Mouse (Mus musculus): ENCODE measurements around the gene Igf1.

Igf1 gene

DNA sequence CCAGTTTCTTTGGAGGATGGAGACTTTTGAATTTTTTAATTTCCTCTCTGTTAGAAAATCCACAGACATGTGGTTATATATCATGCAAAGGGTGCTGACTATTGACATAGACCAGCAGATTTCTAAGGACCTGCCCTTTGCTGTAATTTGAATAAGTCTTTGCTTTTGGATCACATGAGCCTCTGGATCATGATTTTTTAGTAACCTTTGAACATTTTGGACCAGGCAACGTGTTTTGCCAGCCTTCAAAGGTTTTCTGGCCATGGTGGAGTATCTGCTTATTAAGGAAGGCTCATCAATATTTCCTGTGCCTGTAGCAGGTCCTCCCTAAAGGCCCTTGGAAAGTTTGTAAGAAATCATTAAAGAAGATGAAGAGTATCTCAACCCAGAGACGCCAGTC is 37.3 kb downstream of the Igf1 start:
- DNase-seq (ENCODE audit: low spot score in 2 of 2): no peak

DNA sequence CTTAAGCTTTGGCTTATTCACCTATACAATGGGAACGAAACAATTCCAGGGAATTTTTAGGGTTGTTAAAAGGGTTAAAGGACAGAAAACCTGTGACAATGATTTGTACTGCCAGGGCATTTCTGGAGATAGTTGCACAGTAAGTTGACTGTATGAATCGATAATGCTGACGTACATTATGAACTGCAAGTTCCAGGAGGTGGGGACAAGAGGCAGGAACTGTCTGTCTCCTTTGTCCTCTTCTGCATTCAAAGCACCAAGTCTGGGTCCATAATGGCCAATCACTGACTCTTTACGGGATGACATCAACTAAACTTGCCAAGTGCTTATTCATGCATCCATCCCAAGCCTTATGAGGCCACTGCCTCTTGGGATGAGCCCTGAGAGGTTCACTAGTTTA is 39.3 kb downstream of the Igf1 start:
- no peak for DNase-seq (ENCODE audit: low spot score in 2 of 2)

DNA sequence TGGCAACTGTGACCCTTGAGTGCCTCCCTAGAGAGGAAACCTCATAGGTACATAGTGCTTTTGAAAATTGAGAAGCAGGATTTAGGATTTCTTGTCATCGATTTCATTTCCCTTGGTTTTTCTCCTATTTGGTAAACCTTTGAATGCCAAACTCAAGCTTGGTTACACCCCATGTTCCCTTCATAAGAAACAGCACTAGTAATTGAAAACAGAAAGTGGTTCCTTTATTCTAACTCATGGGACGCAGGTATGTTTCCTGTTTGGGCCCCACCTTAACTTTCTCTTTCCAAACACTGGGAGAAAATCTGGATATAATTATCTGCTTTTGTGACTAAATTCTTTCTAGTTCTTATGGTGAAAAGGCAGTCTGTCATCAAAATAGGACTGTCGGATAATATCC is 40.8 kb downstream of the Igf1 start:
- no peak for DNase-seq (ENCODE audit: low spot score in 2 of 2)

DNA sequence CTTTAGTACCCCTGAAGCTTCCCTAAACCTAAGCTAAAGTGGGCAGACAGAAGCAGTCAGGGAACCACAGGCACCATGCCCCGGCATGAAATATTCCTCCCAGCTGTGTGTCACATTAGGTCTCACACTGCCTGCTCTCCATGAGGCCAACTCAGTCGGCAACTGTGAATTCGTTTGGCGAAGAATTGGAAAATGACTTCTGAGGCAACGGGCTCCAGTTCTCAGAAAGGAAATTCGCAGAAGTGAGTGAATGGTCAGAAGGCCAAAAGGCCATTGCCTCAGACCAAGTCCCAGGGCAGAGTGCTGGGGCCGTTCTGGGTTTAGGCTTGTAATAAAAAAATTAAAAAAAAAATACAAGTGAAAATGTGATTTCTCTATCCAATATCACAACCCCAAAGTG is 43.9 kb downstream of the Igf1 start:
- no peak for DNase-seq (ENCODE audit: low spot score in 2 of 2)

DNA sequence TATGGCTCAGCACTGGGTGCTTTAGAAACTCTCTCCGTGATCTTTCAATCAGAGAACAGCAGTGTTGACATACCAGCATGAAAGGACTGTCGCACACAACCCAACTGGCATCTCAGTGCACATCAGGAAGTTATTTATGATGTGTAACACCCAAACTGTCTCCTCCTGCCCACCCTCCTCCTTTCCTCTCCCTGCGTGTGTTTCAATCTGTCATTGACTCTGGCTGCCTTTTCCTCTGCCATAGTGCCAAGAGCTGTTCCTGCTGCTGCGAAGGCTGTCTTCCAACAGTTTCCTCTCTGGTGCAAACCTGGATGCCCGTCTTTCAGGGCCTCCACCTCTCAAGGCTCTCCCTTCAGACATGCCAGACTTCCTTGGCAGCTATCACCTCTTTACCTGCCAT is 46.3 kb downstream of the Igf1 start:
- DNase-seq (ENCODE audit: low spot score in 2 of 2): no peak

DNA sequence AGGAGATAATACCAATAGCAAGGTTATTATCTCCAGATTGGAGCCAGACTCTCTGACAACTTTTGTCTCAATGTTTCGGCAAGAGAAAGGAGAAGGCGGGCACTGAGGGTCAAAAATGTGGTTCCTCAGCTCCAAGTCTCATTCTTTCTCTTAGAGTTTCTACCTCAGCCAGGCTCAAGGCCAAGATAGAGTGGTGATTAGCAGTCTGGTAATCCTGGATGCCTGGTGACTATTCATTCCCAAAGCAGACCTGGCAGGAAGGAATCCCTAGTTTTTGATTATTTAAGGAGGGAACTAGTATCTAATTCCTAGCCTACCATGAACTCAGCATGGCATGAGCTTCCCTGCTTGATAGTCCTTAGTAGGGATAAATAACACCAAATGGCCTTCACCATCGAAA is 47.0 kb downstream of the Igf1 start:
- no peak for DNase-seq (ENCODE audit: low spot score in 2 of 2)

DNA sequence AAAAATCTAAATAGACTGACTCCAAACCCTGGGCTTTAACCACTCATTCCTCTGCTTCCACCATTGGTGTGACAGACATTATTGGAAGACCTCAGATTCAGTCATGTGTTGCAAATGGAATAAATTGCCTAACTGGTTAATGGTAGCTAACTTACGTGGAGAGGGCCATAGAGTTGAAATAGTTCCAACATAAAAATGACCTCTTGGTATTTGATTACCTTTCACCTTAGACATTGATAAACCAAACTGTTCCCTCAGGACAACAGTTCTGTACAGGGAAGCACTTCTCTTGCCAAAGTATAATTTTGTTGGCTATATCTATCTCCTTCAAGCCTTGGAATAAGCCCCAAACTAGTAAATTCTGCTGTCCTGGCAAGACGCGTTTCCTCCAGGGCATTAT is 48.1 kb downstream of the Igf1 start:
- no peak for DNase-seq (ENCODE audit: low spot score in 2 of 2)

DNA sequence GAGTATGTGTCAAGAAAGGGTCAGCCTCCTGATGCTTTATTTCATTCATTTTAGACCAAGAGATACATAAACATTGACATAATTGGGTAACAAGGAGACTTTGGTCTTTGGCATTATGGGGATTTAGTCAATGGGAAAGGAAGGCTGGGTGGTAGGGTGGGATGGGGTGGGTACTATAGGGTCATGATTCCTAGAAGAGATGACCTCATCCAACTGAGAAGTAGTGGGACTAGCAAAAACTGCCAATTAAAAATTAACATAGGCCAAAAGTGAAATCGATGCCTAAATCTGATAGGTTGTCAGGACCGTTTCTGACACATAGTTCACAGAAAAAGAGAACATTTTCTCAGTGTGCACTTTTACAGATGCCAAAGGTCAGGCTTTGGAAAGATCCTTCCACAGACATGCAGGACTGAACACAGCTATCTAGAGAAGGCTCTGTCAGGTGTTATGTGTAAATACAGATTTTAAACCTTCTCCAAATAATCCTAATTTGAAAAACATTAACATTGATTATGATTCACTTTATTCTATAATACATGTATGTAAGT is 48.8 kb downstream of the Igf1 start:
- DNase-seq (ENCODE audit: low spot score in 2 of 2): no peak

DNA sequence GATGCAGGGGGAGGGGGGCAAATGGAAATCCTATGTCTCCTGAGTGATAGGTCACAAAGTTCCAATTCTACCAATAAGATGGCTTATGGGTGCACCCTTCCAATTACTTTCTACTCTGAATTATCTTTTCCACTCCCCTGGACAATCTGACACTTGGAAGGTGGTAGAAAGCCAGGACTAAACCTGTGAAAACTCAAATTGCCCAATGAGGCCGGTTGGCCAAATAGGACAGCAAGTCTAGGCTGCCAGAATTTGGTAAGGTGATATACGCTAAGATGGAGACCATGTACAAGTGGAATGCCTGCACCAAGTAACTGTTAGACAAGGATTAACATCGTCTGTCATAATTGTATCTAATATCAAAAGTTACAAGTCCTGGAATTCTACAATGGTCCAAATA is 55.8 kb downstream of the Igf1 start:
- DNase-seq (ENCODE audit: low spot score in 2 of 2): no peak

DNA sequence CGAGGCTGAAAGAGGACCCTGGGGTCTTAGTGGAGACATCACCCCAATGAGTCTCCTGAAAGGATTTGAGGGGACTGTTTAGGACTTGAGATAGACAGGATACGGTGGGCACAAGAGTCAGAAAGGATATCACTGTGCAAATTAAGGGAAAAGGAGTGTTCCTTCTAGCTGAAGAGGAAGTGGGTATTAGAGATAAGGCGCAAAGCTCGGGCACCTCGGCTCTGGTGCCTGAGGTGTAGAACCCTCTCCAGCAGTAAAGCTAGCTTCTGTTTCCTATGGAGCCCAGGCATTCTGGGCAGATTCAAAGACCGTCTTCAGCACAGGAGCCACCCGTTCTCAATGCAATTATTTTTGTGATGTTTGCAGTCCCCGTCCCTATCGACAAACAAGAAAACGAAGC is 56.9 kb downstream of the Igf1 start:
- DNase-seq (ENCODE audit: low spot score in 2 of 2): no peak

DNA sequence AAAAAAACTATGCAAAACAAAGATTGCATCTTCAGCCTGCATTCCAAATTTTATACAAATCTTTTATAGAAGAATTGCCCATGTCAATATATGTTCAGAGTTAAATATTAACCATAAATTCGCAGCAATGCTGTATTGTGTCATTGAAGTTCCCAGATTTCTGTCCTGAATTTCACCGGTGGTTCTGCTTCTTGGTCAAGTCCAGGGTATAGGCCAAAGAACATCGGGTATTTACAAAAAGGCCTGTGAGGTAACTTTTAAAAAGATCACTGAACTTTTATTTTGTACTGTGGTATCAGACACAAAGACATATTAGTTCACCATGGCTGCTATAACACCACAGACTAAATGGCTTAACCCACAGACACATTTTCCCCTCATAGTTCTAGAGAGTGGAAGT is 57.7 kb downstream of the Igf1 start:
- DNase-seq (ENCODE audit: low spot score in 2 of 2): no peak

DNA sequence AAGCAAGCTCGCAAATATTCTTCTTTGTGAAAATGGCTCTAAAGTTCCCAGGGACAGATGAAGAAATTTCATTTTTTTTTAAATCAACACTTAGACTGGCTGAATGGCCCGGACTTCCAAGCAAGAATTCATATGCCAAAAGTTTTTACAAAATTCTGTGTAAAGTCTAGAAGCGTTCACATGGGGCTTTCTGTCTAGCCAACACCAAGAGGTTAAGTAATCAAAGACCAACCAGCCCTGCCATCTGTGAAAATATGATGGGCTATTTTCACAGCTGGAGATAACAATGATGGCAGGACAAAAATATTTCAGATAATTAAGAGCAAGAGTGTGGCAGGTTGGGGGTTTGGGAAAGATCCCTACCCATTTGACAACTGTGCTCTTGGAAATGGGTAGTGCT is 64.2 kb downstream of the Igf1 start:
- no peak for DNase-seq (ENCODE audit: low spot score in 2 of 2)

DNA sequence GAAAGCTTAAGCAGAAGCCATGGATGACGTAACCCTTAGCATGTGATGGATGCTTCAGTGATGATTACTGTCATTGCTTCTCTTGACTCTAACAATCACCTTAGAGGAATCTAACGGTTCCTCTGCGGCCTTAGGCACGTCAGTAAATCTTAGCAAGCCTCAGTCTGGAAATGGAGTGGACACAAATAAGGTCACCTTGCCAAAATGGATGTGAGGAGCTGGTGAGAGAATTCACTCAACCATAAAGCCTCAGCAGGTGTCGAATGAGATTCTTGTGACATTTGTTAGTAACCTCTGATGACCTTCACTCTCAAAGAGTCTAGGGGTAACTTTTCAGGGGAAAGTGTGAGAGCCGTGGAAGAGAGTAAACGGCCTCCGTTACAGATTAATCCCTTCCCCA is 68.5 kb downstream of the Igf1 start:
- no peak for DNase-seq (ENCODE audit: low spot score in 2 of 2)

DNA sequence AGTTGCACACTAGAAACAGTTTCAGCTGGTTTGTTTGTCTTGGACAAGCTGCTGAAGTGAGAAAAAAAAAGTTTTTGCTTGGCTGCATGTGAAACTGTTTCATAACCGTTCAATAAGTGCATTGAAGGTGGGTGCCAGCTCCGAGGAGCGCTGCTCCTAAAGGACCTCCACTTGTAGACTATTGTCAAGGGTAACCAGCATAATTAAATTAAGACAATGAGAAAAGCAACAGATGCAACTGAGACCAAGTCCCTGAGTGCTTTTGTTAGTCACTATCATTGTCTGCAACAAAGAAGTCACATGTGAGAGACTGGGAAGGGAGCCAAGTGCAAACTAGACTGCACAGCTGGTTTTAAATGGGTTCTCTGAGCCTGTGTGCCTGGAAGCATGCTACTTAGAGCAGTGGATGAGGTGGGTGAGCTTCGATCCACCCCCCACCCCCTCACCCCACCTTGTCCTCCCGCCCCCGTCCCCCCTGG is 69.1 kb downstream of the Igf1 start:
- DNase-seq (ENCODE audit: low spot score in 2 of 2): peak; percentile 64 to 72

DNA sequence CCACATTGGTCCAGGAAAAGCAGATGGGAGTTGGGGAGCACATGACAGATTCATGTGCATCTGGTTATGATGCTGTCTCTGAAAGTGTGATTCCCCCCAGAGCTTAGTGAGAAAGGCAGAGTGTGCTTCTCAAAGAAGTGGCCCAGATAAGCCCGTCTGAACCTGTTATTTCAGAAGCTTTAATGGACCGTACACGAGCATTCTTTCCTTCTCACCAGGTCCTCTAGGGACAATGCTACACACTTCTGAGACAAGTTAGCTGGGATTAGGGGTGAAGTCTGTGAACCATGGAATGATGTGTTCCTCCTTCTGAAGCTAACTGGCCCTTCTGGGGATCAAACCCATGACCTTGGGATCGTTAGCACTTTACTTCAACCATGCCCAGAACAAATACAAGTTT is 90.1 kb downstream of the Igf1 start:
- no peak for DNase-seq (ENCODE audit: low spot score in 2 of 2)

DNA sequence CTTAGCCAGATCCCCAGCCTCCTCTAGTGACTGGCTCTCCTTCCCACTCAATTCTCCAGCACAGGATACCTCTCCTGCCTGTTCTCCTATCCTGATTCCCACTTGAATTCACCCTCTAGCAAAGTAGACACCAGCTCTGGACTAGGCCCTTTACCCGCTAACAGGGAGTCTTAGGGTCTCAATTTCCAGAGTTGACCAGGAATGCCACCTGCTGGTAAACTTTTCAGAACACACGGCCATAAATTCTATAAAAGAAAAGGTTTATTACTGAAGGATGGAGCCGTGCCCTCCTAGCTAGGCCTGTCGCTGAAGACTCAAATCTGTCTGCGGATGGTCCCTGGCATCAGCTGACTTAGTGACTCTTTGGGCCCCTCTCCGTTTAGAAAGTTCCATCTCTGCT is 113.5 kb downstream of the Igf1 start:
- DNase-seq (ENCODE audit: low spot score in 2 of 2): peak; percentile 4 to 10

DNA sequence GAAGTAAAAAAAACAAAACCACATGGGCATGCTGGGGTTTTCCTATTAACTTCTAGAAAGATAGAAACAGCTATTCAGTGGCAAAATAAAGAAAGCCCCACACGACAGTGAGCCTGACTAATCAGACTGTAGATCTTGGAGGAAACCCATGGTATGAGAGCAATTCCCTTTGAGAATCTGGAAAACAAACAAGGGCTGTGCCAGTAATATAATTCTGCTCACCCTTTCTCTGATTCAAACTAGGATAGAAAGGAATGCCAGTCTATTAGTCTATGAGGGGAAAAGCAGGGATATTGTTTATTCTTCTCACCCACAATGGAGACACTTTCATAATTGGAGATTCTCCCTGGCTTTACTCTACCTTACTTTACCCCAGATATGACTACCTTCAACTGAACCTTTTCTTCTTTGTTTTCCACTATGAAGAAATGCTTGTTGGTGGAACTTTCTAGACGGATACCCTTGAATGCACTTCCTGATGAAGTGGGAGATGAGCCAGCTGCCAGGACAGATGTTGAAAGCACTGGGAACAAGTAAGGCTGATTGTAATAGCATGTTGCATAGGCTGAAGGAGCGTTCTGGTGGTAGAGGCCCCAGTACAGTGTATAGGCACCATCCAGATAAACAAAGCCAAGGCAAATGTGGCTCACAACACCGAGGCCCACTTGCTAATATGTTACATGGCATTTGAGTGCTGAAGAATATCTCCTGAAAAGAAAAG is 116.0 kb downstream of the Igf1 start:
- DNase-seq (ENCODE audit: low spot score in 2 of 2): no peak

DNA sequence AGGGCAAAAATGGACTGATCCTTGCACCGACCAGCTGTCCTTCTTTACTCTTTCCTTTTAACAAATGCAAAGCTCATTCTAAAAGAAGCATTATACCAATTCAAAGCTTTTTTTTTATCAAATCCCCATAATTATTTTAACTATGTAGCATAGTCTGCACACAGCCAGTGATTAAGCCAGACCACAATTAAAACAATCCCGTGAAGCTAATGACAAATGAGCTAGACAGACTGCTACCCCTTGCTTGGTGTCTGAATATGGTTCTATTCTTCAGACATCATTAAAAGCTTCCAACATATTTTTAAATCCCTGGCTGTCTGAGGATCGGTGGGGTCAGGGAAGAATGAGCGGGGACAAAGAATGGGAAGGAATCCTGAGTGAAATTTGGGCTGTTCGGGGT is 127.3 kb downstream of the Igf1 start:
- DNase-seq (ENCODE audit: low spot score in 2 of 2): no peak

DNA sequence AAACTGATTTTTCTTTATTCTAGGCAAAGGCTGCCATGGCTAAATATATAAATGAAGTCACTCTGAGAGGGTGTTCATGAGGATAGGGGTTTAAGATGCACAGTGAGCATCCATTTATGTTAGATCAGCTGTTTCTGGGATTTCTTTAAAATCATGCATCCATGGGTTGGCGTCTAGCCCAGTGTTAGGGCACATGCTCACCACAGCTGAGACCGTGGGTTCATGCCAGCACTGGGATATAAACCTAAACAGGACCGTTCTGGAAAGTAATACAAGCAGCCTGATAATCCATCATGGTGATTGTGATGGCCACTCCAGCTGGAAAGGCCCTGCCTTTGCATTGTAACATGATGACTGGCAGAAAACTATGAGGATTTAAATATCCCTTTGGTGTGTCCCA is 128.1 kb downstream of the Igf1 start:
- DNase-seq (ENCODE audit: low spot score in 2 of 2): no peak
